Mouse (Mus musculus) small intestine, adult 2 months (tissue): ENCODE results near the gene Asrgl1. TPM values are rescaled to one million over a fixed set of nuclear protein-coding genes. Genes with fewer than 3 reads are reported as not detected.
"Not testable (repeated sequence)": the region's sequence is repeated elsewhere in the genome, so short reads cannot be mapped to it uniquely, and the experiment has no call there.

Experiments
- H3K27ac ChIP-seq: fragments of 200-500 bp; 2 replicates; pipeline ENCODE4 v1.5.1; 2012; ENCODE audit warnings: low read depth, low read length, control low read depth, inconsistent platforms; ENCODE audit not compliant: insufficient read depth
- H3K27me3 ChIP-seq: fragments of 200-500 bp; 2 replicates; pipeline ENCODE4 v1.6.1; 2012; ENCODE audit warnings: mild to moderate bottlenecking, moderate library complexity, low read length, inconsistent platforms; ENCODE audit not compliant: control insufficient read depth, insufficient read depth
- H3K36me3 ChIP-seq: fragments of 200-500 bp; 2 replicates; pipeline ENCODE4 v1.6.1; 2012; ENCODE audit warnings: mild to moderate bottlenecking, low read length, control low read depth, inconsistent platforms; ENCODE audit not compliant: control insufficient read depth, insufficient read depth
- H3K4me1 ChIP-seq: fragments of 200-500 bp; 2 replicates; pipeline ENCODE4 v1.6.1; 2012; ENCODE audit warnings: low read length, inconsistent platforms, mixed read lengths; ENCODE audit not compliant: control insufficient read depth, insufficient read depth, insufficient read length
- H3K4me3 ChIP-seq: fragments of 200-500 bp; 2 replicates; pipeline ENCODE4 v1.5.1; 2012; ENCODE audit warnings: low read depth, mild to moderate bottlenecking, control low read depth, inconsistent platforms, low read length, moderate library complexity
- CTCF ChIP-seq: fragments of 200-500 bp; IDR thresholded peaks from 2 replicates; pipeline ENCODE4 v1.5.1; 2012; ENCODE audit warnings: low read depth, mild to moderate bottlenecking, control low read depth, inconsistent platforms, low read length, moderate library complexity, mixed read lengths; ENCODE audit not compliant: insufficient replicate concordance, insufficient read length; ENCODE audit errors: extremely low read depth
- POLR2A ChIP-seq: fragments of 200-500 bp; IDR thresholded peaks from 2 replicates; pipeline ENCODE4 v1.6.1; 2012; ENCODE audit warnings: low read depth, mild to moderate bottlenecking, control low read depth, inconsistent platforms, low read length, moderate library complexity
- WGBS: fragments of 180-500 bp; shearing (Covaris S2); methylation state at CpG from one replicate; pipeline ENCODE4 v1.1.7; 2018; 5-methylcytosine and 5-hydroxymethylcytosine counted together
- polyA plus RNA-seq: library from polyadenylated mRNA; depleted of rRNA; stranded (reverse); fragments of >200 nt; gene quantifications from 2 replicates; pipeline ENCODE4 v1.2.3, GENCODE M21; 2012

Asrgl1 gene
- polyA plus RNA-seq, 1 experiment = 0.41 TPM

GRCm38 (mm10) chr19:9100297-9101061, 35.0 kb downstream of the Asrgl1 start:
- TF ChIP-seq CTCF (no peak), POLR2A (no peak)
- H3K36me3 ChIP-seq = no peaks in the 10 kb centered on the region
- H3K27me3 ChIP-seq = no peaks in the 10 kb centered on the region
- 79% methylated on average over 17 of the region's 17 CpGs for WGBS
- 0 out of 2 replicates have a peak, but pooled peaks cover 1% of the 10 kb centered on the region for H3K4me1 ChIP-seq
- no peak overlapping the region for H3K27ac ChIP-seq
- no peak overlapping the region for H3K4me3 ChIP-seq

GRCm38 (mm10) chr19:9099751-9100150, 35.7 kb downstream of the Asrgl1 start:
- no peaks in the 10 kb centered on the region for H3K27me3 ChIP-seq
- WGBS = 89% methylated on average over 8 of the region's 8 CpGs
- TF ChIP-seq CTCF = no peak
- TF ChIP-seq POLR2A = no peak

GRCm38 (mm10) chr19:9097441-9097840, 38.0 kb downstream of the Asrgl1 start:
- no peak for TF ChIP-seq CTCF
- TF ChIP-seq POLR2A = no peak
- WGBS = 59% methylated on average over 13 of the region's 13 CpGs
- no peaks in the 10 kb centered on the region for H3K27me3 ChIP-seq
- no peak overlapping the region for H3K27ac ChIP-seq
- H3K4me3 ChIP-seq = no peak overlapping the region
- H3K4me1 ChIP-seq = 0 out of 2 replicates have a peak, but pooled peaks cover 1% of the 10 kb centered on the region
- H3K36me3 ChIP-seq = no peaks in the 10 kb centered on the region

More at GRCm38 (mm10) chr19:9099751-9100150, 35.7 kb downstream of the Asrgl1 start:
- Histone ChIP-seq H3K4me1 (0 out of 2 replicates have a peak, but pooled peaks cover 1% of the 10 kb centered on the region), H3K27ac (no peak overlapping the region), H3K36me3 (no peaks in the 10 kb centered on the region), H3K4me3 (no peak overlapping the region)

- no peak overlapping the region for H3K4me3 ChIP-seq
- H3K27ac ChIP-seq = no peak overlapping the region
- TF ChIP-seq POLR2A (no peak), CTCF (no peak)
- 72% methylated on average over 5 of the region's 5 CpGs for WGBS
- H3K36me3 ChIP-seq = no peaks in the 10 kb centered on the region
- H3K4me1 ChIP-seq = 0 out of 2 replicates have a peak, but pooled peaks cover 1% of the 10 kb centered on the region
- H3K27me3 ChIP-seq = no peaks in the 10 kb centered on the region
Observed at GRCm38 (mm10) chr19:9095111-9095510, 40.3 kb downstream of the Asrgl1 start.

GRCm38 (mm10) chr19:9090709-9091108, 44.7 kb downstream of the Asrgl1 start:
- Histone ChIP-seq H3K4me3 (no peak overlapping the region), H3K27me3 (no peaks in the 10 kb centered on the region), H3K27ac (no peak overlapping the region), H3K36me3 (no peaks in the 10 kb centered on the region), H3K4me1 (no peaks in the 10 kb centered on the region)
- WGBS = 64% methylated on average over 2 of the region's 2 CpGs
- no peak for TF ChIP-seq POLR2A

- Histone ChIP-seq H3K27me3 (no peaks in the 10 kb centered on the region), H3K27ac (no peak overlapping the region), H3K4me1 (no peaks in the 10 kb centered on the region), H3K4me3 (no peak overlapping the region), H3K36me3 (no peaks in the 10 kb centered on the region)
- TF ChIP-seq POLR2A = no peak
- TF ChIP-seq CTCF = no peak
- WGBS = 65% methylated on average over 4 of the region's 4 CpGs
Observed at GRCm38 (mm10) chr19:9090191-9090590, 45.2 kb downstream of the Asrgl1 start.

GRCm38 (mm10) chr19:9087821-9088220, 47.6 kb downstream of the Asrgl1 start, which contains the start of gene Scgb1a1:
Gene Scgb1a1, minus strand, starts transcription at chr19:9087958.
- Histone ChIP-seq H3K27me3 (no peaks in the 10 kb centered on the region), H3K27ac (no peak within 1 kb of the TSS), H3K4me3 (no peak within 1 kb of the TSS), H3K36me3 (no peaks in the 10 kb centered on the region), H3K4me1 (0 out of 2 replicates have a peak, but pooled peaks cover under 1% of the 10 kb centered on the region)
- WGBS = 64% methylated on average over 4 of the region's 4 CpGs
- TF ChIP-seq POLR2A (no peak), CTCF (no peak)

DNA sequence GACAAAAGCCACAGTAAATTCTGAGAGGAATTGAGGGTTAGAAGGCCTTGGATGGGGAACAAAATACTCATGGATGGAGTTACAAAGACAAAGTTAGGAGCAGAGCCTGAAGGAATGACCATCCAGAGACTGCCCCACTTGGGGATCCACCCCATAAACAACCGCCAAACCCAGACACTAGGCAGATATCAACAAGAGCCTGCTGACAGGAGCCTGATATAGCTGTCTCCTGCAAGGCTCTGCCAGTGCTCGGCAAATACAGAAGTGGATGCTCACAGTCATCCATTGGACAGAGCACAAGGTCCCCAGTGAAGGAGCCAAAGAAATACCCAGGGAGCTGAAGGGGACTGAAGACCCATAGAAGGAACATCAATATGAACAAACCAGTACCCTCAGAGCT, 51.5 kb downstream of the Asrgl1 start:
- not testable (repeated sequence) for H3K27ac ChIP-seq, H3K4me3 ChIP-seq, H3K27me3 ChIP-seq, H3K36me3 ChIP-seq
- peaks cover 14% of the 10 kb centered on the region; the same call in 1 of the 2 replicates for H3K4me1 ChIP-seq
- WGBS = 88% methylated on average over 2 of the region's 2 CpGs
